Mouse (Mus musculus): ENCODE measurements around the gene Psmb8. TPM values are rescaled to one million over a fixed set of nuclear protein-coding genes. Genes with fewer than 3 reads are reported as not detected.

Psmb8 gene
- 746 TPM for polyA plus RNA-seq (2017; shearing (Covaris generic))

DNA sequence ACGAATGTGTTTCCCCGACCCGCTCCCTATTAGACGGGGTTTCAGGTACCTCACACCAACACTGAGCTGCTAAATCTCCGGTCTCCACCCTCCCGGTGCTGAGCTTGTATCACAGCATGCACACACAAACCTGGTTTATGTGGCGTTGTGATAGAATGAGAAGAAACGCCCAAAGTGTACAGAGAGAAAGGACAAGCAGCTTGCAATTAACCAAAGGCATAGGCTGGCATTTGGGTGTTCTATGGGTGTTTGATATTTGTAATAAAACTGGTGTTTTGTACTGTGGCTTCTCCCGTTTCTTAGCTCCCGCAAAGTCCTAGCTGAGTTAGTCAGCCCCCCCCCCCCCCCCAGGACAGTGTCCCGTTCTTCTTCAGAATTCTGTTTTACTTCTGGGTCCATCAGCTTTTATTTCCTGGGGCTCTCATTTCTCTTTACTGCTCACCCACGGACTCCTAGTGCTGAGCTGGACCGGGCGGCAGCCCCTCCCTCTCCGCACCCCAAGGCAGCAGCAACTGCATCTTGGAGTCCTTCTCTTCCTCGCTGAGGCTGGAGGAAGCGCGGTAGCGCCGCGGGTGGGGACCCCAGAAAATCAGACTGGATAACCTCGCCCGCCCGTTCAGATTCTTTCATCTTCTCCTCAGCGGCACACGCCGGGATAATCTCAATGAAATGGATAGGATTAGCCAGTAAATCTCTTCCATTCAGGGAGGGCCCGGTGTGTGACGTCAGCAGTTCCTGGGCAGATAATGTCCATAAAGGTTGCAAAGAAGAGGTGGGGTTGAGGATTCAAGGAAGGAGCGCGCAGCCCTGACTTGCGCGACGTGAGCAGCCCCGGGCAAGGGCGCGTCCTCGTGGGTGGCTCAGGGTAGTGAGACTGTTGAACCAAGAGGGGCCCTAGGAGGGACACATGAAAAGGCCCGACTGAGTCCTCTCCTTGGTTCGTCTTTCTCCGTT is at the start of gene Psmb8:
Gene Psmb8, plus strand, starts transcription at position 781 of the 954 bp plus-strand sequence.

DNA sequence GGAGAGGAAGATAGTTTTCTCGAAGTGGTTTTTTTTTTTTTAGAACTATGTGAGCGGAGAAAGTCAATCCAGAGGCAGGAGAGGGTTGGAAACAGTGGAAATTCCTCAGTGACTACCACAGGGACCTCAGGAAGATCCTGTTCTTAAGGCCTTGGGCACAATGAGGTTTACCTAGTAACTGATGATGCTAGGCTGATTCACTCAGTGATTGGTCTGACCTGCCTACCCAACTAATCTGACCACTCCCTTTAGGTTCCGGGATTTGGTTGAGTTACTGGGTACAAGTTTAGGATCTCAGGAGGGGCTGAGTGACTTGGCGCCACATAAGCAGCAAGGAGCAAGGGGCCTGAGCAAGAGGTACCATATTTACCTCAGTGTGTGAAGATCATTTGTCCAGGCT is 44.6 kb upstream of the Psmb8 start, which contains the start of gene H2-DMb1:
Gene H2-DMb1, plus strand, starts transcription at position 150 of the 400 bp plus-strand sequence.

DNA sequence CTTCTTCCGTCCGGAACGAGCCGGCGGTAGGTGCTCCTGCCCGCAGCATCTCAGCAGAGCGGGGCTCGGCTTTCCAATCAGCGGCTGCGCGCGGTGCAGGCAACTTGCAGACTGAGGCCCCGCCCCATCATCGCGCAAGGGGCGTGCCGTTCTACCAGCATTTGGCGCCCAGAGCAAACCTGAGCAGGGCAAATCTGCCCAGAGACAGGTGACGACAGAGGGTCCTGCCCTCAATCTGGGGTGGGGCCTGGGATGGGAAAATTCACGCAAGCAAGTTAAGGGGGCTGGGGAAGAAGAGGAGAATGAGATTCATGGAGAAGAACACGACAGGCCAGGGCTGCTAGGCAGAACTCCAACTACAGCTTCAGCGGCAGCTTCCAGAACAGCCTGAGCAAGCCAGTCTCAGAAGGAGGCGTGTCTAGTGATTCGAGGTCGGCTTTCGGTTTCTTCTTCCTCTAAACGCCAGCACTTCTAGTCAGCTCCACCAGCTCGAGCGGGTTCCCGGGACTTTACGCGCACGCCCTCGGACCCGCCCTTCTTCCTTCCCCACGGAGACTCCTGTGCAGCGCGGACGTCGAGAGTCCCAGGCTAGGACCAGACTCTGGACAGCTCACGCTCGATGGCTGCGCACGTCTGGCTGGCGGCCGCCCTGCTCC is 10.1 kb upstream of the Psmb8 start, which contains the start of the genes Tap1 and Psmb9:
Gene Tap1, plus strand, starts transcription at position 293 of the 656 bp plus-strand sequence.
Gene Psmb9, minus strand, starts transcription at position 504 of the 656 bp plus-strand sequence.

DNA sequence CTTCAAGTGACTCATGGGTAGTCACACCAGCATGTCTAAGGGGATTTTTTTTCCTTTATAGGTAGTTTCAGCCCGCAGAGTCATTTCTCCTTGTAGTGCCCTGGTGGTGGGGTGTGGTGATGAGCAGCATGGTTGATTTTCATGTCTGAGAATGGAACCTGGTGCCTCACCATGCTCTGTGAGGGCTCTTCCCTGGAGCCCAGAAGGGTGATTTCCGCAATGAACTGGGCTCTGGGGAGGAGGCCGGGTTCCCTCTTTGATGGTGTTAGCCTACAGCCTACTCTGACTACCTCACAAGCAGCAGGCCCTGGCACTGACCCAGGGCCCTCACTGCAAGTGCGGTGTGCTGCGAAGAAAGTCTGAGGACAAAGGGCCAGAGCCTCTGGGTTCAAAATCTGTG is 5.9 kb downstream of the Psmb8 start, which contains the start of gene Tap2:
Gene Tap2, plus strand, starts transcription at position 84 of the 400 bp plus-strand sequence.

DNA sequence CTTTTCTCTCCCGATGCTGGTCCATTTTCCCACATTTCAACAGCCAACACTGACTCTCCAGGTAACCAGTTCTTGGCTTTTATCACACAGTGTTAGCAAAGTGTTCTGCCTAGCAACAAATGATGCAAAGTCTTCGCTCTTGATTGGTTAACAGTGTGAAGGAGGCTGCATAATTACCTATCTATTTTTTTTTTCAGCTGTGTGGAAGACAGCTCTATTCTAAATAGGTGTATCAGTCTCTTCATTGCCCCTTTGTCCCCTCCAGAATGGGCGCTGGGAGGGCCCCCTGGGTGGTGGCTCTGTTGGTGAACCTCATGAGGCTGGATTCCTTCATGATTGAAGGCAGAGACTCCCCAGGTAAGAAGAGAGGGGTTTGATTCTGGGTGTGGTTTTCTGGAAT is 41.2 kb downstream of the Psmb8 start, which contains the start of gene H2-Ob:
Gene H2-Ob, plus strand, starts transcription at position 198 of the 400 bp plus-strand sequence.

Other genes starting within 250 kb of the Psmb8 start
- gene B3galt4, start 246.2 kb upstream of the Psmb8 start, polyA plus RNA-seq (2017; shearing (Covaris generic)), result 8.6 TPM
- 38.1 TPM for gene Vps52, start 241.9 kb upstream of the Psmb8 start, polyA plus RNA-seq (2017; shearing (Covaris generic))
- gene Rps18, start 241.7 kb upstream of the Psmb8 start, polyA plus RNA-seq (2017; shearing (Covaris generic)), result 2,394 TPM
- 13,530 TPM for gene H2-K1, start 197.4 kb upstream of the Psmb8 start, polyA plus RNA-seq (2017; shearing (Covaris generic))
- gene Ring1, start 173.0 kb upstream of the Psmb8 start, polyA plus RNA-seq (2017; shearing (Covaris generic)), result 26.1 TPM
- 225 TPM for gene H2-Ke6, start 169.7 kb upstream of the Psmb8 start, polyA plus RNA-seq (2017; shearing (Covaris generic))
- 137 TPM for gene Slc39a7, start 166.0 kb upstream of the Psmb8 start, polyA plus RNA-seq (2017; shearing (Covaris generic))
- 78.8 TPM for gene Rxrb, start 165.9 kb upstream of the Psmb8 start, polyA plus RNA-seq (2017; shearing (Covaris generic))
- 0.27 TPM for gene Col11a2, start 158.3 kb upstream of the Psmb8 start, polyA plus RNA-seq (2017; shearing (Covaris generic))
- gene H2-Oa, start 105.4 kb upstream of the Psmb8 start, polyA plus RNA-seq (2017; shearing (Covaris generic)), result 1.2 TPM
- gene H2-DMa, start 78.2 kb upstream of the Psmb8 start, polyA plus RNA-seq (2017; shearing (Covaris generic)), result 12.1 TPM
- gene Brd2, start 75.1 kb upstream of the Psmb8 start, polyA plus RNA-seq (2017; shearing (Covaris generic)), result 260 TPM
- 0.28 TPM for gene H2-DMb2, start 54.4 kb upstream of the Psmb8 start, polyA plus RNA-seq (2017; shearing (Covaris generic))
- 1.0 TPM for gene H2-DMb1, start 44.6 kb upstream of the Psmb8 start, polyA plus RNA-seq (2017; shearing (Covaris generic))
- 207 TPM for gene Tap1, start 10.2 kb upstream of the Psmb8 start, polyA plus RNA-seq (2017; shearing (Covaris generic))
- gene Psmb9, start 10.0 kb upstream of the Psmb8 start, polyA plus RNA-seq (2017; shearing (Covaris generic)), result 283 TPM
- gene Tap2, start 5.8 kb downstream of the Psmb8 start, polyA plus RNA-seq (2017; shearing (Covaris generic)), result 259 TPM
- gene H2-Ob, start 41.2 kb downstream of the Psmb8 start, polyA plus RNA-seq (2017; shearing (Covaris generic)), result 20.6 TPM
- 0.38 TPM for gene H2-Ab1, start 60.0 kb downstream of the Psmb8 start, polyA plus RNA-seq (2017; shearing (Covaris generic))
- gene H2-Aa, start 90.1 kb downstream of the Psmb8 start, polyA plus RNA-seq (2017; shearing (Covaris generic)), result 0.44 TPM
- gene H2-Eb1, start 108.1 kb downstream of the Psmb8 start, polyA plus RNA-seq (2017; shearing (Covaris generic)), result 0.48 TPM
- not detected for gene H2-Eb2, start 127.9 kb downstream of the Psmb8 start, polyA plus RNA-seq (2017; shearing (Covaris generic))
- 0.15 TPM for gene Btnl2, start 157.1 kb downstream of the Psmb8 start, polyA plus RNA-seq (2017; shearing (Covaris generic))
- not detected for gene Btnl1, start 179.4 kb downstream of the Psmb8 start, polyA plus RNA-seq (2017; shearing (Covaris generic))
- 1.2 TPM for gene BC051142, start 201.1 kb downstream of the Psmb8 start, polyA plus RNA-seq (2017; shearing (Covaris generic))

Data from effector memory CD4-positive, alpha-beta T cell, adult 7 months (primary cell).